Mouse (Mus musculus) left cerebral cortex, postnatal 10 days (tissue): ENCODE measurements at regions not wholly inside any gene's neighbourhood (a gene's known extent, or its start where the extent isn't known, plus 50 kb on each side); places are given as distances from the start of the nearest gene placed in this dataset.

Experiments used
- DNase-seq, 2 experiments: peaks; one replicate each; pipeline ENCODE4 v3.0.0; 2021 to 2022; ENCODE audit warnings: low spot score in 2 of 2, mixed read lengths in 1 of 2; ENCODE audit errors: extremely low spot score in 1 of 2
- intact Hi-C: fragments of 180-260 bp; cut with DNase I; formaldehyde crosslinking; loops from one replicate; pipeline ENCODE4 v1.15.1; 2025

GRCm38 (mm10) chr5:131377136-131377535, 68.8 kb upstream of the Galnt17 start:
- intact Hi-C loops = no loop called here
- peak in 1 of 2 experiments; percentile 24 for DNase-seq

- no peak for DNase-seq
- intact Hi-C loops = no loop called here
Observed at GRCm38 (mm10) chr5:131371341-131372134, 63.2 kb upstream of the Galnt17 start.

GRCm38 (mm10) chr5:131367461-131367860, 59.2 kb upstream of the Galnt17 start:
- DNase-seq = no peak
- intact Hi-C loops = no loop called here

- intact Hi-C loops = no loop called here
- DNase-seq = no peak
Observed at GRCm38 (mm10) chr5:131359831-131360230, 51.5 kb upstream of the Galnt17 start.
